Mouse (Mus musculus) erythroblast, embryonic 14.5 days (primary cell): ENCODE results near the gene Xylt1.

Experiments
- GATA1 ChIP-seq: IDR thresholded peaks from 2 replicates; pipeline ENCODE4 v1.6.1; 2012; ENCODE audit warnings: low read length, inconsistent platforms, mixed read lengths
- TAL1 ChIP-seq: IDR thresholded peaks from 3 replicates; pipeline ENCODE4 v1.6.1; 2012; ENCODE audit warnings: low read length, inconsistent platforms, mixed read lengths

DNA sequence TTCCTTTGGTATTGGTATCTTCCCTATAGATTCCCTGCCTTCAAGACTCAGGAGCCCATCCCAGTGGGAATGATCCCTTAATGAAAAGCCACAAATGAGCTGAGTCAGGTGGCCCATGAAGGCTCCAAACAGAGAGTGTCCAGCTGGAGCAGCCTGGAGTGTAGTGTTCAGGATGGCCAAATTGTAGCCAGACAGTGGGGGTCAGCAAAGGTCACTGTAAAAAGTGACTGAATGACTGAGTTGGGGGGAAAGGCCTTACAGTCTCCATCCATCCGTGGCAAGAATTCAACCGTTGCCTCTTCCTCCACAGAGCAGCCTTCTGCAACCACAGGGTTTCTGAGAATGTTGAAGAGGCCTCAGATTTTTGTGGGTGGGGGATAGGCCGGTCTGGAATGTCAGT, 151.9 kb downstream of the Xylt1 start:
- TF ChIP-seq GATA1 (no peak), TAL1 (no peak)
